Mouse (Mus musculus): ENCODE measurements around the gene Hspg2. TPM values are rescaled to one million over a fixed set of nuclear protein-coding genes. Genes with fewer than 3 reads are reported as not detected.

Gene Hspg2
- polyA plus RNA-seq, 1 experiment from 2014 or later = 5.2 TPM

- no peaks in the 10 kb centered on the region for H3K9me3 ChIP-seq (replicated peaks; ENCODE audit: control insufficient read depth, low read length)
- H3K4me2 ChIP-seq (ENCODE audit: low read depth, low read length) = no peak overlapping the region
- no peaks in the 10 kb centered on the region for H3K36me3 ChIP-seq (ENCODE audit: control insufficient read depth, insufficient read depth)
- H3K27ac ChIP-seq (ENCODE audit: low read length) = no peak overlapping the region
- H3K4me3 ChIP-seq (ENCODE audit: low read depth, low read length) = no peak overlapping the region
- 17% methylated on average over 16 of the region's 16 CpGs for WGBS (ENCODE audit: insufficient replicate concordance)
- H3K4me1 ChIP-seq (ENCODE audit: control insufficient read depth, low read depth, low read length) = peaks cover 51% of the 10 kb centered on the region
- no peaks in the 10 kb centered on the region for H3K27me3 ChIP-seq (ENCODE audit: control insufficient read depth, insufficient read depth, low read depth, low read length)
- peak; percentile 7; the same call in 1 of the 2 replicates for ATAC-seq (ENCODE audit: low read depth)
- no peak overlapping the region for H3K9ac ChIP-seq (ENCODE audit: low read depth, low read length)
Observed at GRCm38 (mm10) chr4:137483871-137484270, 15.3 kb downstream of the Hspg2 start.

DNA sequence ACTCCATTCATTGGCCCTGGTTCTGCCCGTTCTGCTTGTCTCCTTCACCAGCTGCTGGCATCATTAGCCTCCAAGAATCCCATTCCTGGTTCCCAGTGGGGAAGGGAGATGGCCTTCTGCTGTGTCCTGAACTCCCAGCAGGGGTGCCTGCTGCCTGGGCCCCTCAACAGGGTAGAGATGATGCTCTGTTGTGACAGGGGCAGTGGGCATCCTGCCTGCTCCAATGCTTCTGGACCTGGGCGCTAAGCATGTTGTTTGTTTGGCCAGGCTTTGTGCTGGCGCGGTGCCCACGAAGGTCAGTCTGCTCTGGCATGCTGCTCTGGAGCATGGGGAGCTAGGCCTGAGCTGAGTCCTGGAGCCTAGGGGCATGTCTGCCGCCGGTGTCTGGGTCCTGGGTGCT is 16.0 kb downstream of the Hspg2 start:
- H3K4me3 ChIP-seq (ENCODE audit: low read depth, low read length) = no peak overlapping the region
- H3K27ac ChIP-seq (ENCODE audit: low read length) = no peak overlapping the region
- no peak overlapping the region for H3K4me2 ChIP-seq (ENCODE audit: low read depth, low read length)
- no peaks in the 10 kb centered on the region for H3K27me3 ChIP-seq (ENCODE audit: control insufficient read depth, insufficient read depth, low read depth, low read length)
- H3K36me3 ChIP-seq (ENCODE audit: control insufficient read depth, insufficient read depth) = no peaks in the 10 kb centered on the region
- no peaks in the 10 kb centered on the region for H3K9me3 ChIP-seq (replicated peaks; ENCODE audit: control insufficient read depth, low read length)
- 69% methylated on average over 7 of the region's 7 CpGs for WGBS (ENCODE audit: insufficient replicate concordance)
- peaks cover 44% of the 10 kb centered on the region for H3K4me1 ChIP-seq (ENCODE audit: control insufficient read depth, low read depth, low read length)
- H3K9ac ChIP-seq (ENCODE audit: low read depth, low read length) = no peak overlapping the region
- no peak for ATAC-seq (ENCODE audit: low read depth)

GRCm38 (mm10) chr4:137485258-137485960 is 16.8 kb downstream of the Hspg2 start:
- Histone ChIP-seq H3K4me1 (ENCODE audit: control insufficient read depth, low read depth, low read length) (peaks cover 41% of the 10 kb centered on the region), H3K4me3 (ENCODE audit: low read depth, low read length) (no peak overlapping the region), H3K4me2 (ENCODE audit: low read depth, low read length) (no peak overlapping the region), H3K9me3 (replicated peaks; ENCODE audit: control insufficient read depth, low read length) (no peaks in the 10 kb centered on the region), H3K27ac (ENCODE audit: low read length) (no peak overlapping the region), H3K9ac (ENCODE audit: low read depth, low read length) (no peak overlapping the region), H3K27me3 (ENCODE audit: control insufficient read depth, insufficient read depth, low read depth, low read length) (no peaks in the 10 kb centered on the region), H3K36me3 (ENCODE audit: control insufficient read depth, insufficient read depth) (no peaks in the 10 kb centered on the region)
- no peak for ATAC-seq (ENCODE audit: low read depth)
- whole genome bisulfite sequencing (ENCODE audit: insufficient replicate concordance) = 44% methylated on average over 14 of the region's 14 CpGs

- WGBS (ENCODE audit: insufficient replicate concordance) = 59% methylated on average over 20 of the region's 20 CpGs
- no peak overlapping the region for H3K4me3 ChIP-seq (ENCODE audit: low read depth, low read length)
- H3K36me3 ChIP-seq (ENCODE audit: control insufficient read depth, insufficient read depth) = no peaks in the 10 kb centered on the region
- H3K9ac ChIP-seq (ENCODE audit: low read depth, low read length) = no peak overlapping the region
- no peaks in the 10 kb centered on the region for H3K27me3 ChIP-seq (ENCODE audit: control insufficient read depth, insufficient read depth, low read depth, low read length)
- H3K27ac ChIP-seq (ENCODE audit: low read length) = no peak overlapping the region
- no peak overlapping the region for H3K4me2 ChIP-seq (ENCODE audit: low read depth, low read length)
- H3K4me1 ChIP-seq (ENCODE audit: control insufficient read depth, low read depth, low read length) = peaks cover 41% of the 10 kb centered on the region
- no peaks in the 10 kb centered on the region for H3K9me3 ChIP-seq (replicated peaks; ENCODE audit: control insufficient read depth, low read length)
- ATAC-seq (ENCODE audit: low read depth) = no peak
Observed at GRCm38 (mm10) chr4:137486081-137487014, 17.8 kb downstream of the Hspg2 start.

DNA sequence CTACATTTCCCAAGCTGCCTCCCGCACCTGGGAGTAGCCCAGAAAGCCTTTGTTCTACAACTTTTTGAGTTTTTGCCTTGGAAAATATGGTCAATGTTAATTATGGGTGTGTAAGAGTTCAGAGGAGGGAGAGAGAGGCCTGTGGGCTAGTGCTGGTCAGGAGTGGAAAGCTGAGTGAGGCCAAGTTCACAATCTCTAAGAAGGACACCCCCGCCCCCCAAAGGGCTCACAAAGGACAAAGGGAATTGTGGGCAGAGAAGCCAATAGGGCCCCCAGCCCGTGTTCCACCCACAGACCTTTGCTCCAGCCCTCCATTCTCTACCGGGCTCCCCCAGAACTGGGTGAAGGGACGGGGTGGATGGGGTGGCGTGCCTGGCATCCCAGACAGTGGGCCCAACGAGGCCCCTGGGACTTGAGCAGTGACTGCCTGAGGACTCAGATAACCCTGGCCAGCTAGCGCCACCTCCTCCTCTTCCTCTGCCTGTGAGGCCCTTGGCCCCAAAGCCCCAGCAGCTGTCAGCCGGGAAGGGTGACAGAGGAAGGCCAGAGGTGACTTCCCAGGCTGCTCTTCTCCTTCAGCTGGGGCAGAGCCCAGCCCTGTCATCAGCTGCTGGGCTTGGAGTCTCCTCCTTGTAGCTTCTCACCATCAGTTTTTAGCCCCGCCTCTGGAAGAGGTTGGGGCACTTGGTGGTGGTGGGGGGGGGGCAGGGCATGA is 18.9 kb downstream of the Hspg2 start:
- peak; percentile 24 for ATAC-seq (ENCODE audit: low read depth)
- Histone ChIP-seq H3K9me3 (replicated peaks; ENCODE audit: control insufficient read depth, low read length) (no peaks in the 10 kb centered on the region), H3K27me3 (ENCODE audit: control insufficient read depth, insufficient read depth, low read depth, low read length) (no peaks in the 10 kb centered on the region), H3K36me3 (ENCODE audit: control insufficient read depth, insufficient read depth) (no peaks in the 10 kb centered on the region), H3K4me1 (ENCODE audit: control insufficient read depth, low read depth, low read length) (peaks cover 41% of the 10 kb centered on the region), H3K4me3 (ENCODE audit: low read depth, low read length) (no peak overlapping the region), H3K27ac (ENCODE audit: low read length) (no peak overlapping the region), H3K4me2 (ENCODE audit: low read depth, low read length) (no peak overlapping the region), H3K9ac (ENCODE audit: low read depth, low read length) (no peak overlapping the region)
- WGBS (ENCODE audit: insufficient replicate concordance) = 19% methylated on average over 10 of the region's 10 CpGs

- ATAC-seq (ENCODE audit: low read depth) = no peak
- no peaks in the 10 kb centered on the region for H3K27me3 ChIP-seq (ENCODE audit: control insufficient read depth, insufficient read depth, low read depth, low read length)
- H3K4me2 ChIP-seq (ENCODE audit: low read depth, low read length) = no peak overlapping the region
- H3K4me3 ChIP-seq (ENCODE audit: low read depth, low read length) = no peak overlapping the region
- no peaks in the 10 kb centered on the region for H3K36me3 ChIP-seq (ENCODE audit: control insufficient read depth, insufficient read depth)
- peaks cover 41% of the 10 kb centered on the region for H3K4me1 ChIP-seq (ENCODE audit: control insufficient read depth, low read depth, low read length)
- no peak overlapping the region for H3K27ac ChIP-seq (ENCODE audit: low read length)
- no peaks in the 10 kb centered on the region for H3K9me3 ChIP-seq (replicated peaks; ENCODE audit: control insufficient read depth, low read length)
- WGBS (ENCODE audit: insufficient replicate concordance) = 24% methylated on average over 11 of the region's 11 CpGs
- H3K9ac ChIP-seq (ENCODE audit: low read depth, low read length) = no peak overlapping the region
Observed at GRCm38 (mm10) chr4:137488038-137488437, 19.5 kb downstream of the Hspg2 start.

DNA sequence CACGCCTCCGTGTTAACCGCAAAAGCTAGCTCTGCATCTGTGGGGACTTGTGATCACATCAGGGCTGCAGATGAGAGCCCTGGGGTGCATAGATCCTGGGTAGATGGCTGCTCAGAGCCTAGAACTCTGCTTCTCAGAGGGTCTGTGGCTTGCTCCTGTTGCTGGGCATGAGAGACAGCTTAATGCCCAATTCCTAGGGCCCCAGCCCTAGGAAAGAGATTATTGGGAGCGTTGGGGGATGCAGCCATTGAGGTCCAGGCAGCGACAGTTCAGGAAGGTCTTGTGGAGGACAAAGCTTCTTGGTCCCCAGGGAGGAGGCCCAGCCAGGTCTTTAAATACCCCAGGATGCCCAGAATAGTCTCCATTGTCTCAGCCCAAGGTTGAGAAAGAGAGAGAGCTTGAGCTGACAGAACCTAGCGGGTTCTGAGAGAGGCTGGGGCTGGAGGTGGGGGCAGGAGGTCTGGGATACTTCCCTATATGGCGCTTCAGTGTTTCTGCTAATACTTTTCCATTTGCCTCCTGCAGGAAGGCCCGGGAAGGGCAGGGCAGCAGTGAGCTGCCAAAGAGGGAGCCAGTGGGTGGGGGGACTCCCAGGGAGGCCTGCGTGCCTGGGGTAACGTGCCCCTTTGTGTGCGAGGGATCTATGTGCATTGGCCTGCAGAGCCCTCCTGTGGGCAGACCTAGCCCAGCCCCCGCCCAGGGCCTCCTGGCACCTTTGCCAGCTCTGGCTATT is 20.2 kb downstream of the Hspg2 start:
- H3K27me3 ChIP-seq (ENCODE audit: control insufficient read depth, insufficient read depth, low read depth, low read length) = no peaks in the 10 kb centered on the region
- no peak for ATAC-seq (ENCODE audit: low read depth)

GRCm38 (mm10) chr4:137489996-137490395 is 21.4 kb downstream of the Hspg2 start:
- Histone ChIP-seq H3K27me3 (ENCODE audit: control insufficient read depth, insufficient read depth, low read depth, low read length) (no peaks in the 10 kb centered on the region), H3K4me3 (ENCODE audit: low read depth, low read length) (no peak overlapping the region), H3K36me3 (ENCODE audit: control insufficient read depth, insufficient read depth) (no peaks in the 10 kb centered on the region), H3K4me2 (ENCODE audit: low read depth, low read length) (no peak overlapping the region), H3K9ac (ENCODE audit: low read depth, low read length) (no peak overlapping the region), H3K4me1 (ENCODE audit: control insufficient read depth, low read depth, low read length) (peaks cover 28% of the 10 kb centered on the region), H3K9me3 (replicated peaks; ENCODE audit: control insufficient read depth, low read length) (no peaks in the 10 kb centered on the region), H3K27ac (ENCODE audit: low read length) (no peak overlapping the region)
- peak; percentile 27; the same call in 1 of the 2 replicates for ATAC-seq (ENCODE audit: low read depth)
- 26% methylated on average over 8 of the region's 8 CpGs for WGBS (ENCODE audit: insufficient replicate concordance)

More for the DNA sequence above, 20.2 kb downstream of the Hspg2 start:
- Histone ChIP-seq H3K4me3 (ENCODE audit: low read depth, low read length) (no peak overlapping the region), H3K9ac (ENCODE audit: low read depth, low read length) (no peak overlapping the region), H3K36me3 (ENCODE audit: control insufficient read depth, insufficient read depth) (no peaks in the 10 kb centered on the region), H3K4me2 (ENCODE audit: low read depth, low read length) (no peak overlapping the region), H3K27ac (ENCODE audit: low read length) (no peak overlapping the region), H3K9me3 (replicated peaks; ENCODE audit: control insufficient read depth, low read length) (no peaks in the 10 kb centered on the region), H3K4me1 (ENCODE audit: control insufficient read depth, low read depth, low read length) (peaks cover 38% of the 10 kb centered on the region)
- 32% methylated on average over 12 of the region's 12 CpGs for WGBS (ENCODE audit: insufficient replicate concordance)
